Mouse (Mus musculus) adrenal gland, postnatal 4 days (tissue): Measurements from ENCODE around the gene Atp6v1fnb. TPM values are rescaled to one million over a fixed set of nuclear protein-coding genes. Genes with fewer than 3 reads are reported as not detected.

Experiments
- DNase-seq, 2 experiments: peaks; one replicate each; pipeline ENCODE4 v3.0.0; 2021 to 2022; ENCODE audit warnings: low spot score in 2 of 2, mixed read lengths in 2 of 2
- long read RNA-seq, 2 experiments: library from polyadenylated mRNA; stranded (forward); transcript quantifications; one replicate each; pipeline ENCODE4 v2.0.0; 2021
- total RNA-seq, 2 experiments: library from RNA; stranded (reverse); gene quantifications; 2 replicates each; pipeline ENCODE4 v1.2.3; 2021

Atp6v1fnb gene
- total RNA-seq, result 1 to 10 TPM in 1 of 2 experiments, under 1 TPM in 1; 0.92 to 1.1 TPM
- long read RNA-seq, experiment 1, result 0 reads
- long read RNA-seq, experiment 2, result 0 reads

- DNase-seq, result no peak
Measured at GRCm38 (mm10) chr6:29471137-29471536, at the start of gene Atp6v1fnb. Gene Atp6v1fnb (plus strand): TSS chr6:29471437.

- DNase-seq, result no peak
Measured at GRCm38 (mm10) chr6:29425118-29425517, 46.1 kb upstream of the Atp6v1fnb start.

DNA sequence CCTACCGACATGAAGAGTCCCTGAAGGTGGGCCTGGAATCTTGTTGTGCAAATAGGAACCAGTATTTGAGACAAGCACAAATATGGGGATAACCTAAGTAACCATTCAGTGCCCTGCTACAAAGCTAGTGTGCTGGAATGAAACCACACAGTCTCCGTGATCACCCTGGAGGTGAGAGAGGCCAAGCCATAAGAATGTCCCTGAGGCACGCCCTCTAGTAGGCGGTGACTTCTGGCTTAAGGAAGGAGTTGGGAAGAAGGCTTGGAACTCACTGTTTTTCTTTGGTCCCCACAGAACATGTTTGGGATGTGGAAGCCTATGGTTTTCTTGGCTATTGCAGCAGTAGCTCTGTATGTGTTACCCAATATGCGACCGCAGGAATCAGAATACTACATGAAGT, 44.9 kb upstream of the Atp6v1fnb start:
- no peak for DNase-seq

DNA sequence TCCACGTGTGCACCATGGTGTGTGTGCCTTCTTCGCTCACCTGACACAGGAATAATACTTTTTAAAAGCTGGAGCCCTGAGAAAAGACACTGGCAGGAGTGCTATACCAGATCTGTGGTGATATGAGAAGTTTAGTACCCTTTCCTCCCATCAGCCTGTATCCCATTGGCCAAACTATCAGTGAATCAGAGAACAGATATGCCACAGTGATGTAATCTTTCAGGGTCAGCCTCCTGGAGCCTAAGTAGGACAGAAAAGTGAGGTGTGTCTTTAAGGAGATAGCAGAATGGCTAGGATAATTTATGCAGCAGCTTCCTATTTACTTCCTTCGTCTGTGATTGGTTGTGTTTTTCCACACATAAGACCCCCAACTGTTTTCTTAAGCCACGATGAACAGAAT, 43.1 kb upstream of the Atp6v1fnb start:
- no peak for DNase-seq

DNA sequence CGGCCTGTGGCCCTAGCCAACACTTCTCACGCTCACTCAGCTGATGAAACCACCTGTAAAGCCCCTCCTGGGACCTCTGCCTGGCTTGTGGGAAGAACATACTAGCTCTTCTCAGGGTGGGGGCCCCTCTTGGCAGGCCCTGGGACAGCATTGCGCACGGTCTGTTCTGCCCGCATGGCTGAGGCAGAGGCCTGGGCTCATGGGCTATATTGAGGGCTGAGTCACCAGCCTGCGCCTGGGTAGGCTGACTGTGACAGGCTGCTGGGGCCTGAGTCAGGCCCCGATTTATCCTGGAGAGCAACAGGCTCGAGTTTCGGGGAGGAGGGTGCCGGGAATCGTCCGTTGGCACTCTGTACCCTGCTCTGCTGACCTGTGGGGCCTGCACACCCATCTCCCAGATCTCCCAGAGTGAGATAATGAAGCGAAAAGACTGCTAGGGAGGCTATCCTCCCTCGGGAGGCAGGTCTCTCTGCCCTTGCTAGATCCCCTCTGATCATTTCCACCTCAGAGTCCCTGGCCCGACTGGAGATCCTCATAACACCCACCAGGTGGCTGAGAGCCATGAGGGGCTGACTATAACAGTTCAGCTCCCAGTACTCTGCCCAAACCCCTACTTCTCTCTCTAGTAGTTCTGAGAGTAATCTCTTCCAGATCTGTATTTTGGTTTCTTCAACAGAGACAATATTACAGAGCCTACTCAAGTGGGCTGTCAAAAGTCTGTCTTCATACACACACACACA, 40.4 kb upstream of the Atp6v1fnb start:
- no peak for DNase-seq

GRCm38 (mm10) chr6:29431473-29431872, 39.8 kb upstream of the Atp6v1fnb start:
- DNase-seq, result no peak

GRCm38 (mm10) chr6:29432156-29432555, 39.1 kb upstream of the Atp6v1fnb start:
- no peak for DNase-seq

GRCm38 (mm10) chr6:29432676-29433037, 38.6 kb upstream of the Atp6v1fnb start:
- DNase-seq, result no peak

DNA sequence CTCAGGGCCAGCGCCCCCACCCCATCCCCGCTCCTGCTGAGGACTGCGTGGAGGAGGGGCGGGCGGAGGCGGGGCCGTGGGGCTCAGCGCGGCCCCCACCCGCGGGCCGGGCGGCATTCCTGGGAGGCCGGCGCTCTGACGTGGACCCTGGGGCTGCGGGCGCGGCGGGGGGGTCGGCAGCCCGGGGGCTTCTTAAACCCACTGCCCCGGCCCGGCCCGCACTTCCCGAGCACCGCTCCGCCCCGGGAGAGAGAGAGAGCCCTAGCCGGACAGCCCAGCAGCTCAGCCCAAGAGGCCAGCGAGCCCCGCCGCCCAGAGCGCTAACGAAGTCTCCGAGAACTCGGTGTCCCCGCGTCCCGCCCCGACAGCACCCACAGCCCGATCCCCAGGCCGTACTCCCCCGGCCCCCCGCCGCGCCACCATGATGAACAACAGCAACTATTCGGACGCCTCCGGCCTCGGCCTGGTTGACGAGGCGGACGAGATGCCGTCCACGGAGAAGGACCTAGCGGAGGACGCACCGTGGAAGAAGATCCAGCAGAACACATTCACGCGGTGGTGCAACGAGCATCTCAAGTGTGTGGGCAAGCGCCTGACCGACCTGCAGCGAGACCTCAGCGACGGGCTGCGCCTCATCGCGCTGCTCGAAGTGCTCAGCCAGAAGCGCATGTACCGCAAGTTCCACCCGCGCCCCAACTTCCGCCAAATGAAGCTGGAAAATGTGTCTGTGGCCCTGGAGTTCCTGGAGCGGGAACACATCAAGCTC, 38.0 kb upstream of the Atp6v1fnb start, which contains the start of gene Flnc:
Gene Flnc, plus strand, starts transcription at position 219 of the 766 bp plus-strand sequence.
- DNase-seq, result no peak

- DNase-seq, result no peak
Measured at GRCm38 (mm10) chr6:29433804-29434795, 37.1 kb upstream of the Atp6v1fnb start.

GRCm38 (mm10) chr6:29434911-29435691, 36.1 kb upstream of the Atp6v1fnb start:
- no peak for DNase-seq

DNA sequence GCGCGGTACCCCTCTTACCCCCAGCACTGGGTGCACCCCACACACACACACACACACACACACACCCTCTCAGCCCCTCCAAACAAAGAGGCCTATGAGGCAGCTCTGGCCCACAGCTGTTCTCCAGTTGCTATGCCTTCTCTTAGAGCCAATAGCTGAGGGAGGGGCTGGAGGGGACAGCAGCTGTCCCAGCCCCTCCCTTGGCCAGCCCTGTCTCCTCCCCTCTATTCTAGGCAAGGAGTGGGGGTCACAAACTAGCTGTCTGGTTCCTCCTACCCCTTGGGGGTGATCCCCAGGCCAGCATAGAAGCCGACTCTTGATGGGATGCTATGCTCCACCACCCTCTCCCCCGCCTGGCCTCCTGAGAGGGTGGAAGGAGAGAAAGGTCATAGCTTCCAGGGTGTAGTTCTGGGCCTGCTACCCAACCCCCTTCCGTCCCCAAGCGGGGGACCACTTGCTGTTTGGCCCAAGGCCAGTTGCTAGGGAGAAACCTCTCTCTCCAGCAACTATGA, 35.2 kb upstream of the Atp6v1fnb start:
- DNase-seq, result no peak

DNA sequence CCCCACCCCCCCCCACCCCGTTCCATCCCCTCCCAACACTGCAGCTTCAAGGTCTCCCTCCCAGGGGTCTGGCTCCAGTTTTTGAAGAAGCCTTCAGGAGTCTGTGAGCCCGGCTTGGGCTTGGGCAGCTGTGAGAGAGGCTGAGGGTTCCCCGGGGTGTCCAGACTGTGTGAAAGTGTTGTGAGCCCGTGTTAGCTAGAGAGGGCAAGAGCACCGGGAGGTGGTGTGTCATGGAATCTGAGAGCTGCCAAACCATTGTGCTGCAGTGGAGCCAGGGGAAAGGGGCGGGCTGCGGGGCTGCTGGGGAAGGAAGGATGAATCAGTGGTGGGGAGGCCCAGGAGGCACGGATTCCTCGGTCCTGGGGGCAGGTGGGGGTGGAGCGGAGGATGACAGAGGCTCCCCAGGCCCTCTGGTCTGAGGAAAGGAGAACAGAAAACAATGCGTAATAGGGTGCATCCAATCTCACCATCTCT, 34.7 kb upstream of the Atp6v1fnb start:
- no peak for DNase-seq

GRCm38 (mm10) chr6:29439251-29439650, 32.0 kb upstream of the Atp6v1fnb start:
- no peak for DNase-seq

DNA sequence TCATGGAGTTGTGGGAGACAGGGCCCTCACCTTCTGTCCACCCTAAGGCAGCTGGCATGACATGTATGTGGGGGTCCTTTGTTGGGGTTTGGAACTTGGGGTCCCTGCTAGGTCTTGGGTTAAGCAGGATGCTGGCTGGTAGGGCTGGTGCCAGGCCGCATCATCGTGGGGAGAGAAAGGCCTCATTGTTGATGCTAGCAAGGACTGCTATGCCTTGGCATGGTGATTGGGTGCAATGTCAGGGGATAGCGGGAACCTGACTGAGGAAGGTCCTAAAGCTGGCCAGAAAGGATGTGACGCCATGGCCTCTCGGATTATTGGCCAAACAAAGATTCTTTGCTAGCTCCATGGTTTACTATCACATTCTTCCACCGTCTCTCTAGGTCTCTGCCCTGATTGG, 31.4 kb upstream of the Atp6v1fnb start:
- no peak for DNase-seq

GRCm38 (mm10) chr6:29444773-29445172, 26.5 kb upstream of the Atp6v1fnb start:
- DNase-seq, result no peak

DNA sequence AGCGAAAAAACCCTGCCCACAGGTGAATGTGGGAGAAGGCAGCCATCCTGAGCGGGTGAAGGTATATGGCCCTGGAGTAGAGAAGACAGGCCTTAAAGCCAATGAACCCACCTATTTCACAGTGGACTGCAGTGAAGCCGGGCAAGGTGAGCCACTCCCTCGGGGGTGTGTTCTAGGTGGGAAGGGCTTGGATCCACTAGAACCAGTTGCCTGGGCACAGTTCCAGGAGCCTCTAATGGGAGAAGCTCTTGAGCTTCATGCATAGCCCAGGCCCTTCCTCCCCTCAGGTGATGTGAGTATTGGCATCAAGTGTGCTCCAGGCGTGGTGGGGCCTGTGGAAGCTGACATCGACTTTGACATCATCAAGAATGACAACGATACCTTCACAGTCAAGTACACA, 25.9 kb upstream of the Atp6v1fnb start:
- no peak for DNase-seq

GRCm38 (mm10) chr6:29449858-29450257, 21.4 kb upstream of the Atp6v1fnb start:
- DNase-seq, result no peak

- no peak for DNase-seq
Measured at GRCm38 (mm10) chr6:29450667-29451066, 20.6 kb upstream of the Atp6v1fnb start.

GRCm38 (mm10) chr6:29461502-29461901, 9.7 kb upstream of the Atp6v1fnb start:
- DNase-seq, result no peak
